Mouse (Mus musculus) urinary bladder, postnatal 4 days (tissue): ENCODE data around the gene Cyp2c40.
"Not testable (repeated sequence)": the region's sequence is repeated elsewhere in the genome, so short reads cannot be mapped to it uniquely, and the experiment has no call there.

Experiments used
- DNase-seq, 2 experiments: peaks; one replicate each; pipeline ENCODE4 v3.0.0; 2021 to 2022; ENCODE audit warnings: low spot score in 2 of 2

Gene Cyp2c40

GRCm38 (mm10) chr19:39812714-39813113, at the start of gene Cyp2c40:
TSS of gene Cyp2c40 (minus strand) at chr19:39812814.
- DNase-seq: not testable (repeated sequence)

GRCm38 (mm10) chr19:39820931-39821330, 8.3 kb upstream of the Cyp2c40 start:
- not testable (repeated sequence) for DNase-seq

- not testable (repeated sequence) for DNase-seq
Measured at GRCm38 (mm10) chr19:39816400-39816799, 3.8 kb upstream of the Cyp2c40 start.

- not testable (repeated sequence) for DNase-seq
Measured at GRCm38 (mm10) chr19:39815991-39816390, 3.4 kb upstream of the Cyp2c40 start.

- DNase-seq: not testable (repeated sequence)
Measured at GRCm38 (mm10) chr19:39785458-39785857, 27.2 kb downstream of the Cyp2c40 start.

- no peak for DNase-seq
Measured at GRCm38 (mm10) chr19:39745357-39745756, 67.3 kb downstream of the Cyp2c40 start.

- DNase-seq: not testable (repeated sequence)
Measured at GRCm38 (mm10) chr19:39744361-39744760, 68.3 kb downstream of the Cyp2c40 start.

- no peak for DNase-seq
Measured at GRCm38 (mm10) chr19:39740920-39741319, 71.7 kb downstream of the Cyp2c40 start, which contains the start of gene Cyp2c68. TSS of gene Cyp2c68 (minus strand) at chr19:39741054.
